9 mouse cellular contexts compared by ENCODE assay signal in the genomic region with DNA sequence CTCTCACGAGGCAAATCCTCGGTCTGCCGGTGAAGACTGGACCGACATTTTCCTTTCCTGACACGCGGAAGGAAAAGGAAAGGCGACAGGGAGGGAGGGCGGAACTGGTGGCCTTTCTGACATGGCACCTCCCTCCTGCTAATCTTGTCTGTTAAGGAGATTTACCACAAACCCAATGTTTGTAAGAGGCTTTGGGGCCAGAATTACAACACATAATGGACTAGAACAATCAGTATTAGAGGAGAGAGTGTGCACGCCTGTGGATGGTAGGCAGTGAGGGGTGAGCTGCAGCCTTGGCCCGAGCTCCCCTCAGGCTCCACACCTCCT. TPM values are rescaled to one million over a fixed set of nuclear protein-coding genes. Genes with fewer than 3 reads are reported as not detected.
DNase-seq lines count a peak whose midpoint lies in the region; ATAC-seq lines count a peak whose summit lies in the region.
"Had no signal": no experiment of that assay in that cellular context is flagged by ENCODE, and none has a peak within 500 bp of the region (broad histone marks: within the 10 kb centered on the region; RNA-seq: fewer than 3 reads in every experiment).

No protein-coding gene starts in this region.

- peak overlapping the region; percentile 69 for H3K4me3 ChIP-seq in hindbrain, embryonic 12.5 days
- peak overlapping the region; percentile 77 for H3K4me3 ChIP-seq in midbrain, embryonic 10.5 days
- H3K4me3 ChIP-seq: erythroblast, embryonic 14.5 days had no signal

- H3K4me2 ChIP-seq in hindbrain, embryonic 12.5 days (replicated peaks) = peak overlapping the region; percentile 95

- H3K9ac ChIP-seq in hindbrain, embryonic 12.5 days = peak overlapping the region; percentile 83

- H3K27me3 ChIP-seq in hindbrain, embryonic 12.5 days = peaks cover 24% of the 10 kb centered on the region; the same call in 1 of the 2 replicates
- H3K27me3 ChIP-seq in midbrain, embryonic 10.5 days (ENCODE audit: low read depth, poor library complexity, severe bottlenecking) = peaks cover 57% of the 10 kb centered on the region

- peak; percentile 60 for DNase-seq in heart, adult 11 months
- DNase-seq in heart, adult 18-20 months = no peak
- peak; percentile 16 for DNase-seq in Muller cell, postnatal 12 days (ENCODE audit: inconsistent ontology term)
- DNase-seq in midbrain, embryonic 10.5 days (ENCODE audit: low spot score) = no peak
- DNase-seq in cerebellum, postnatal 4 days (ENCODE audit: low spot score in 2 of 2) = no peak
- no peak for DNase-seq in ovary, adult 18-20 months (ENCODE audit: low spot score)
- DNase-seq in gastrocnemius, adult 8-10 months (ENCODE audit: low spot score in 2 of 2) = no peak

- peak overlapping the region; percentile 89 for H3K27ac ChIP-seq in hindbrain, embryonic 12.5 days
- H3K27ac ChIP-seq in midbrain, embryonic 10.5 days (replicated peaks) = peak overlapping the region; percentile 75; the same call in 1 of the 2 replicates

- H3K9me3 ChIP-seq in hindbrain, embryonic 12.5 days (replicated peaks) = no peaks in the 10 kb centered on the region
- no peaks in the 10 kb centered on the region for H3K9me3 ChIP-seq in midbrain, embryonic 10.5 days (replicated peaks)

- 0 out of 2 replicates have a peak, but pooled peaks have one; percentile 16 for ATAC-seq in hindbrain, embryonic 12.5 days (ENCODE audit: low FRiP score)

- 6% methylated on average over 10 of the region's 10 CpGs for WGBS in hindbrain, embryonic 12.5 days
- 3% methylated on average over 10 of the region's 10 CpGs for WGBS in midbrain, embryonic 10.5 days

- H3K36me3 ChIP-seq in hindbrain, embryonic 12.5 days = no peaks in the 10 kb centered on the region
- no peaks in the 10 kb centered on the region for H3K36me3 ChIP-seq in midbrain, embryonic 10.5 days

- peaks cover 6% of the 10 kb centered on the region for H3K4me1 ChIP-seq in hindbrain, embryonic 12.5 days
- peaks cover 19% of the 10 kb centered on the region for H3K4me1 ChIP-seq in midbrain, embryonic 10.5 days

RNA-seq across cellular contexts. Expression of a gene that starts 0.8 kb away (rescaled TPM):
- total RNA-seq in heart, adult 18-20 months (2021) = under 1 TPM; 0.07 to 0.18 TPM
- 6.2 and 7.5 TPM in 2 replicates for polyA plus RNA-seq in hindbrain, embryonic 12.5 days (2016; fragmentation: Nextera tagmentation; extraction: Ambion mirVana)
- 7.9 and 9.2 TPM in 2 replicates for polyA plus RNA-seq in midbrain, embryonic 10.5 days (2016; fragmentation: Nextera tagmentation; extraction: Ambion mirVana)
- total RNA-seq in gastrocnemius, adult 8-10 months (2022) = under 1 TPM in 1 of 4 experiments, not detected in 3; 0.10 TPM

Comparison
In these comparisons a context has a peak if more than half of its experiments do, and no peak if none do; other contexts are left out.
1. DNase-seq: peak in heart, adult 11 months (single experiment) and Muller cell, postnatal 12 days (single experiment); none in heart, adult 18-20 months (0 of 2), midbrain, embryonic 10.5 days (single experiment), cerebellum, postnatal 4 days (0 of 2), ovary, adult 18-20 months (single experiment) and gastrocnemius, adult 8-10 months (0 of 2).